In the genomic region with DNA sequence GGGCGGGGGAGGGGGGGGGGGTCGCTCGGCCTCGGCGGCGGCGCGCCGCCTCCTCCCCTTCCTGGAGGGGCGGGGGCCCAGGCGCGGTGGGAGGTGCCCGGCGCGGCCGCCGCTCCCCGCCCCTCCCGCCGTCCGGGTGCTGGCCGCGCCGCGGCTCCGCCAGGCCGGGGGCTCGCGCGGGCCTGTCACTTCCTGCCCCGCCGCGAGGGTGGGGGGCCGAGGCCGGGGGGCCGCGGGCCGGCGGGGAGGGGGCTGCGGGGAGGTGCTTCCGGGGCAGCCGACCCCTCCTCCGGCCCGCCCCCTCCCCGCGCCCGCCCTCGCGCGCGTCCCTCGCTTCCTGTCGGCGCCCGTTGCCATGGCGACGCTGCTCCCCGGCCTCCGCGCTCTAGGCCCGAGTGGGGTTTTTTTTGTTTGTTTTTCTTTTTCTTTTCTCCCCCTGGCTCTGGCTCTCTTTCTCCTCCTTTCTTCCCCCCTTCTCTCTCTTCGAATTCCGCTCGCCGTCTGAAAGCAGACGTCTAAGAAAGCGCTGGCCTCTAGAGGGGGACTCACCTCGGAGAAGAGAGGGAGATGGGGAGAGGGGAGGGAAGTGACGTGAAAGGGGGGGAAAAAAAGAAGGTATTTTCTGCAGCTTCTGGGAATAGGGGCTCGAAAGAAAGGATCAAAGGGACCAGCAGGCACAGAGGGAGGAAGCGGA, we compare ENCODE assay signal across 8 mouse cellular contexts. TPM values are rescaled to one million over a fixed set of nuclear protein-coding genes. Genes with fewer than 3 reads are reported as not detected.
DNase-seq lines count a peak whose midpoint lies in the region; ATAC-seq and TF ChIP-seq lines count a peak whose summit lies in the region.

No protein-coding gene starts in this region.

- H3K27me3 ChIP-seq in ES-Bruce4 (ENCODE audit: control insufficient read depth, insufficient read depth, low read length, poor library complexity, severe bottlenecking): no peaks in the 10 kb centered on the region
- H3K27me3 ChIP-seq in forebrain, embryonic 13.5 days: no peaks in the 10 kb centered on the region
- H3K27me3 ChIP-seq in liver, postnatal 0 days (ENCODE audit: insufficient read depth, low read length): no peaks in the 10 kb centered on the region
- H3K27me3 ChIP-seq in neural tube, embryonic 14.5 days (ENCODE audit: control insufficient read depth, insufficient read depth, low read length): no peaks in the 10 kb centered on the region
- H3K27me3 ChIP-seq in testis, adult 2 months (ENCODE audit: control insufficient read depth, insufficient read depth, low read length): no peaks in the 10 kb centered on the region

- H3K4me2 ChIP-seq in forebrain, embryonic 13.5 days: peak overlapping the region; percentile 74
- H3K4me2 ChIP-seq in liver, postnatal 0 days (ENCODE audit: low read depth, low read length): peak overlapping the region; percentile 73
- H3K4me2 ChIP-seq in neural tube, embryonic 14.5 days (ENCODE audit: low read depth, low read length): peak overlapping the region; percentile 84

- TF ChIP-seq POLR2A in ES-Bruce4 (IDR thresholded peaks at IDR 0.05; ENCODE audit: insufficient read depth, low read length): no peak
- TF ChIP-seq POLR2A in testis, adult 2 months (IDR thresholded peaks at IDR 0.05; ENCODE audit: control insufficient read depth, low read depth, low read length): peak; percentile 31; the same call in 1 of the 2 replicates

- H3K27ac ChIP-seq in ES-Bruce4 (ENCODE audit: insufficient read depth, low read length): peak overlapping the region; percentile 100
- H3K27ac ChIP-seq in forebrain, embryonic 13.5 days: peak overlapping the region; percentile 98
- H3K27ac ChIP-seq in liver, postnatal 0 days (ENCODE audit: low read depth): peak overlapping the region; percentile 68
- H3K27ac ChIP-seq in neural tube, embryonic 14.5 days (ENCODE audit: low read depth, low read length): peak overlapping the region; percentile 98
- peak overlapping the region; percentile 96 for H3K27ac ChIP-seq in testis, adult 2 months (ENCODE audit: control insufficient read depth, insufficient read depth, low read depth, low read length)

- H3K4me3 ChIP-seq in ES-Bruce4 (ENCODE audit: low read depth, low read length): peak overlapping the region; percentile 93
- H3K4me3 ChIP-seq in forebrain, embryonic 13.5 days: peak overlapping the region; percentile 74
- H3K4me3 ChIP-seq in liver, postnatal 0 days (ENCODE audit: low read depth, low read length): peak overlapping the region; percentile 64
- peak overlapping the region; percentile 61 for H3K4me3 ChIP-seq in neural tube, embryonic 14.5 days (ENCODE audit: low read depth, low read length)
- H3K4me3 ChIP-seq in testis, adult 2 months (ENCODE audit: control insufficient read depth, low read depth, low read length): peak overlapping the region; percentile 98

- no peaks in the 10 kb centered on the region for H3K4me1 ChIP-seq in ES-Bruce4 (ENCODE audit: control insufficient read depth, insufficient read depth, low read length)
- H3K4me1 ChIP-seq in forebrain, embryonic 13.5 days: peaks cover 31% of the 10 kb centered on the region
- H3K4me1 ChIP-seq in liver, postnatal 0 days (ENCODE audit: insufficient read depth): peaks cover 4% of the 10 kb centered on the region; the same call in 1 of the 2 replicates
- peaks cover 17% of the 10 kb centered on the region for H3K4me1 ChIP-seq in neural tube, embryonic 14.5 days (ENCODE audit: control insufficient read depth, insufficient read depth, low read length)
- peaks cover 2% of the 10 kb centered on the region for H3K4me1 ChIP-seq in testis, adult 2 months (ENCODE audit: control insufficient read depth, insufficient read depth, low read length)

- H3K9me3 ChIP-seq in ES-Bruce4 (replicated peaks; ENCODE audit: control insufficient read depth, insufficient read depth, low read length, poor library complexity, severe bottlenecking): no peaks in the 10 kb centered on the region
- H3K9me3 ChIP-seq in forebrain, embryonic 13.5 days (replicated peaks): no peaks in the 10 kb centered on the region
- no peaks in the 10 kb centered on the region for H3K9me3 ChIP-seq in liver, postnatal 0 days (ENCODE audit: low read length)
- no peaks in the 10 kb centered on the region for H3K9me3 ChIP-seq in neural tube, embryonic 14.5 days (ENCODE audit: control insufficient read depth, low read length)

- TF ChIP-seq CTCF in ES-Bruce4 (IDR thresholded peaks at IDR 0.05; ENCODE audit: low read depth, low read length): no peak
- TF ChIP-seq CTCF in liver, postnatal 0 days (IDR thresholded peaks at IDR 0.05; ENCODE audit: low read depth): peak; percentile 29
- no peak for TF ChIP-seq CTCF in testis, adult 2 months (IDR thresholded peaks at IDR 0.05; ENCODE audit: control insufficient read depth, insufficient read depth, insufficient replicate concordance, low read depth, low read length)

- no peak for TF ChIP-seq EP300 in ES-Bruce4 (IDR thresholded peaks at IDR 0.05; ENCODE audit: insufficient read depth, low read depth, low read length)
- TF ChIP-seq EP300 in liver, postnatal 0 days (IDR thresholded peaks at IDR 0.05; ENCODE audit: low read depth): no peak

- peak; percentile 49 for DNase-seq in c-Kit-positive CD71-positive TER-119-negative erythroid progenitor cells, embryonic 14.5 days (ENCODE audit: low read depth)
- DNase-seq in heart, postnatal 10 days: peak; percentile 83 to 88
- peak; percentile 92 to 96 for DNase-seq in kidney, postnatal 4 days
- peak; percentile 88 for DNase-seq in liver, postnatal 0 days

- 0% methylated on average over 19 of the region's 71 CpGs for WGBS in forebrain, embryonic 13.5 days
- WGBS in liver, postnatal 0 days (ENCODE audit: insufficient replicate concordance): 0% methylated on average over 19 of the region's 71 CpGs
- under 1% methylated on average over 29 of the region's 71 CpGs for WGBS in neural tube, embryonic 14.5 days

- intact Hi-C loops in heart, postnatal 10 days (cut with DNase I): loop anchor here (2.0 to 5.0 kb wide), 3 partner anchors 31 to 148 kb away; partner anchors contain the start of gene M6pr

- peak overlapping the region; percentile 91 for H3K9ac ChIP-seq in ES-Bruce4 (ENCODE audit: low read depth, poor library complexity, severe bottlenecking)
- peak overlapping the region; percentile 84 for H3K9ac ChIP-seq in forebrain, embryonic 13.5 days
- H3K9ac ChIP-seq in liver, postnatal 0 days (replicated peaks): peak overlapping the region; percentile 63
- H3K9ac ChIP-seq in neural tube, embryonic 14.5 days (replicated peaks; ENCODE audit: low read depth, low read length): peak overlapping the region; percentile 80

- peaks cover 26% of the 10 kb centered on the region for H3K36me3 ChIP-seq in ES-Bruce4 (ENCODE audit: control insufficient read depth, insufficient read depth, low read length, poor library complexity, severe bottlenecking)
- H3K36me3 ChIP-seq in forebrain, embryonic 13.5 days (ENCODE audit: poor library complexity, severe bottlenecking): peaks cover 17% of the 10 kb centered on the region
- H3K36me3 ChIP-seq in liver, postnatal 0 days (replicated peaks; ENCODE audit: insufficient read depth, low read length): no peaks in the 10 kb centered on the region
- H3K36me3 ChIP-seq in neural tube, embryonic 14.5 days (ENCODE audit: control insufficient read depth, insufficient read depth, low read length): peaks cover 6% of the 10 kb centered on the region
- H3K36me3 ChIP-seq in testis, adult 2 months (ENCODE audit: control insufficient read depth, insufficient read depth, low read length): peaks cover under 1% of the 10 kb centered on the region; the same call in 1 of the 2 replicates

- peak; percentile 89 for ATAC-seq in forebrain, embryonic 13.5 days
- ATAC-seq in liver, postnatal 0 days: peak; percentile 92
- ATAC-seq in neural tube, embryonic 14.5 days (ENCODE audit: low read depth): peak; percentile 90

RNA-seq across cellular contexts. Expression of gene Phc1, which starts 0.6 kb away (rescaled TPM):
- polyA plus RNA-seq in ES-Bruce4 (2011; ENCODE audit: insufficient read depth, insufficient read length, low read depth, missing spikeins): 206 and 226 TPM in 2 replicates
- polyA plus RNA-seq in forebrain, embryonic 13.5 days (2015; fragmentation: Nextera tagmentation; extraction: Ambion mirVana): 29.9 and 33.0 TPM in 2 replicates
- 10 to 100 TPM; 22.1 to 24.3 TPM for total RNA-seq in heart, postnatal 10 days (2021)
- polyA plus RNA-seq in liver, postnatal 0 days (2015; fragmentation: Nextera tagmentation; extraction: Ambion mirVana): 1.2 and 1.4 TPM in 2 replicates
- polyA plus RNA-seq in neural tube, embryonic 14.5 days (2014; fragmentation: Nextera tagmentation; extraction: Ambion mirVana): 40.8 and 41.9 TPM in 2 replicates
- 193 and 198 TPM in 2 replicates for polyA plus RNA-seq in testis, adult 2 months (2012; rRNA removed)

RNA-seq across cellular contexts. Expression of gene M6pr, which starts 31.3 kb away (rescaled TPM):
- polyA plus RNA-seq in ES-Bruce4 (2011; ENCODE audit: insufficient read depth, insufficient read length, low read depth, missing spikeins): 98.5 and 104 TPM in 2 replicates
- polyA plus RNA-seq in forebrain, embryonic 13.5 days (2015; fragmentation: Nextera tagmentation; extraction: Ambion mirVana): 58.9 and 64.8 TPM in 2 replicates
- 10 to 100 TPM; 51.8 to 52.1 TPM for total RNA-seq in heart, postnatal 10 days (2021)
- 73.6 and 80.3 TPM in 2 replicates for polyA plus RNA-seq in liver, postnatal 0 days (2015; fragmentation: Nextera tagmentation; extraction: Ambion mirVana)
- polyA plus RNA-seq in neural tube, embryonic 14.5 days (2014; fragmentation: Nextera tagmentation; extraction: Ambion mirVana): 46.1 and 62.0 TPM in 2 replicates
- polyA plus RNA-seq in testis, adult 2 months (2012; rRNA removed): 19.8 and 24.3 TPM in 2 replicates

RNA-seq across cellular contexts. Expression of gene Klrg1, which starts 57.1 kb away (rescaled TPM):
- not detected in 2 replicates for polyA plus RNA-seq in ES-Bruce4 (2011; ENCODE audit: insufficient read depth, insufficient read length, low read depth, missing spikeins)
- 0.40 and 0.43 TPM in 2 replicates for polyA plus RNA-seq in forebrain, embryonic 13.5 days (2015; fragmentation: Nextera tagmentation; extraction: Ambion mirVana)
- total RNA-seq in heart, postnatal 10 days (2021): not detected
- not detected in 2 replicates for polyA plus RNA-seq in liver, postnatal 0 days (2015; fragmentation: Nextera tagmentation; extraction: Ambion mirVana)
- 0.81 and 1.3 TPM in 2 replicates for polyA plus RNA-seq in neural tube, embryonic 14.5 days (2014; fragmentation: Nextera tagmentation; extraction: Ambion mirVana)
- 0.16 and 0.18 TPM in 2 replicates for polyA plus RNA-seq in testis, adult 2 months (2012; rRNA removed)

Comparison
In these comparisons a context has a peak if more than half of its experiments do, and no peak if none do; other contexts are left out.
1. Peak in every context shown above with its lines: DNase-seq, ATAC-seq, H3K4me3 ChIP-seq and H3K27ac ChIP-seq.
2. RNA of gene Phc1, which starts 0.6 kb away (polyA plus RNA-seq): 206 to 226 TPM in ES-Bruce4, 193 to 198 TPM in testis, adult 2 months, 40.8 to 41.9 TPM in neural tube, embryonic 14.5 days and 29.9 to 33.0 TPM in forebrain, embryonic 13.5 days; 1.2 to 1.4 TPM in liver, postnatal 0 days; every median in the first group is over 10 times any median in the second.